Mouse (Mus musculus) erythroblast, embryonic 14.5 days (primary cell): Measurements from ENCODE around the gene Gigyf2. TPM values are rescaled to one million over a fixed set of nuclear protein-coding genes. Genes with fewer than 3 reads are reported as not detected.

Experiments
- H3K27me3 ChIP-seq: 2 replicates; pipeline ENCODE4 v1.6.1; 2012; ENCODE audit warnings: inconsistent platforms; ENCODE audit not compliant: control insufficient read depth
- H3K36me3 ChIP-seq: 2 replicates; pipeline ENCODE4 v1.6.1; 2012; ENCODE audit warnings: mild to moderate bottlenecking, inconsistent platforms; ENCODE audit not compliant: control insufficient read depth
- H3K4me1 ChIP-seq: 2 replicates; pipeline ENCODE4 v1.6.1; 2012; ENCODE audit warnings: inconsistent platforms; ENCODE audit not compliant: control insufficient read depth
- H3K4me3 ChIP-seq: replicated peaks from 2 replicates; pipeline ENCODE3; 2012; ENCODE audit warnings: moderate library complexity, mild to moderate bottlenecking, inconsistent platforms
- H3K9me3 ChIP-seq: 2 replicates; pipeline ENCODE4 v1.6.1; 2012; ENCODE audit warnings: low read length, inconsistent platforms, mixed read lengths; ENCODE audit not compliant: control insufficient read depth
- GATA1 ChIP-seq: IDR thresholded peaks from 2 replicates; pipeline ENCODE4 v1.6.1; 2012; ENCODE audit warnings: low read length, inconsistent platforms, mixed read lengths
- TAL1 ChIP-seq: IDR thresholded peaks from 3 replicates; pipeline ENCODE4 v1.6.1; 2012; ENCODE audit warnings: low read length, inconsistent platforms, mixed read lengths
- polyA plus RNA-seq: library from polyadenylated mRNA; stranded (reverse); fragments of >175 nt; gene quantifications from 2 replicates; pipeline ENCODE4 v1.2.3, GENCODE M21; 2012

The Gigyf2 gene
- polyA plus RNA-seq, 1 experiment = 1.5 TPM

DNA sequence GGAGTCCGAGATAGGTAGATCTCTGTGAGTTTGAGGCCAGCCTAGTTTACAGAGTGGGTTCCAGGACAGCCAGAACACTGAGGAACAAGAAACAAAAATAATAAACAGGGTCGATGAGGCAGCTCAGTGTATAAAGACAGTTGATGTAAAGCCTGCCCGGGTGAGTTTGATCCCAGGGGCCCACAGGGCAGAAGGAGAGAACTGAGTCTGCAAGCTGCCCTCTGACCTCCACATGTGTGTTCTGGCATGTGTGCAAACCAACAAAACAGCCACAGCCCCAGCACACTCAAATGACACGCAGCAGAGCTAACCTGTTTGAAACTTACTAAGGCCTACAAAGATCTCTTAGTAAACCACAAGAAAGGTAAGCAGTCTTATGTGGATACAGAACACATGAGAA is 31.8 kb upstream of the Gigyf2 start:
- Histone ChIP-seq H3K4me1 (no peaks in the 10 kb centered on the region), H3K9me3 (no peaks in the 10 kb centered on the region), H3K27me3 (no peaks in the 10 kb centered on the region), H3K36me3 (no peaks in the 10 kb centered on the region), H3K4me3 (no peak overlapping the region)
- TF ChIP-seq GATA1 = no peak
- no peak for TF ChIP-seq TAL1

GRCm38 (mm10) chr1:87297346-87297925 is 29.4 kb upstream of the Gigyf2 start:
- Histone ChIP-seq H3K9me3 (no peaks in the 10 kb centered on the region), H3K4me3 (no peak overlapping the region), H3K27me3 (no peaks in the 10 kb centered on the region), H3K36me3 (no peaks in the 10 kb centered on the region), H3K4me1 (no peaks in the 10 kb centered on the region)
- TF ChIP-seq GATA1 (no peak), TAL1 (no peak)

DNA sequence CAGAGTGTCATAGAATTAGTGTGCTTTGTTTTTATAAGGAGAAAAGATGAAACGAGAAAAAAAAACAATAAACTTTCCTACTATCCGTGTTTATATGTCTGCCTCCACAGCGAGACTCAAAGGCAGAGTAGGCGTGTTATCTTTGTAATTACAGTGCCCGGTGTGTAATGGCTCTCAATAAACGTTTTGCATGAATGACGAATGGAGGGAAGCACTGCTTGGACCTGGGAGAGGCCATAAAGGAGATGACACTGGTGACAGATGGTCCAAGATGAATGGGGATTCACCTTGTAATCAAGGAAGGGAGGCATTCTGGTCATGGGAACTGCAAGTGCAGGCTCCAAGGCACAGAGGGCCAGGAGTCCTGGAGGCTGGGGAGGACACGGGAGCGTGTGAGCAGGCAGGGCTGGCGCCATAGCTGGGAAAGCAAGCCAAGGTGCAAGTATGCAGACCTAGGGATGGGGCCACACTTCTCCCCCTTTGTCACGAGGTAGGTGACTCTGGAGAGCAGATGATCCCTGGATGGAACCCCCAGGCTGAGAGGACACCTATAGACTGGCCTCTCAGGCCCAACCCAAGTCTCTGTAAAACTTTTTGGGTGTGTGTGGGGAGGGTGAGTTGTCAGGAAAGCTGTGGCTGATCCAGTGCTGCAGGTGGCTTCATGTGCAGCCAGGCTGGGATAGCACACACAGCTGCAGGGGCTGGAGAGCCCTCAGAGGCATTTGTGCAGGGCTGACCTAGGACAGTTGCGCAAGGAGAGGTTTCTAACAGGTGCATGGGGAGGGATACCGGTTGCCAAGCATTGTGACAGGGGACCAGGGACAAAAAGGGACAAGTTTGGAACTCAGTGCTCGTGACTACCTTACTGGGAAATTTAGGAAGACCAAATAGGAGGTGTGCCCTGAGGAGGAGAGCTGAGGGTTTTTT is 26.2 kb upstream of the Gigyf2 start:
- Histone ChIP-seq H3K4me1 (no peaks in the 10 kb centered on the region), H3K9me3 (no peaks in the 10 kb centered on the region), H3K27me3 (no peaks in the 10 kb centered on the region), H3K4me3 (no peak overlapping the region), H3K36me3 (no peaks in the 10 kb centered on the region)
- TF ChIP-seq GATA1 (no peak), TAL1 (no peak)

DNA sequence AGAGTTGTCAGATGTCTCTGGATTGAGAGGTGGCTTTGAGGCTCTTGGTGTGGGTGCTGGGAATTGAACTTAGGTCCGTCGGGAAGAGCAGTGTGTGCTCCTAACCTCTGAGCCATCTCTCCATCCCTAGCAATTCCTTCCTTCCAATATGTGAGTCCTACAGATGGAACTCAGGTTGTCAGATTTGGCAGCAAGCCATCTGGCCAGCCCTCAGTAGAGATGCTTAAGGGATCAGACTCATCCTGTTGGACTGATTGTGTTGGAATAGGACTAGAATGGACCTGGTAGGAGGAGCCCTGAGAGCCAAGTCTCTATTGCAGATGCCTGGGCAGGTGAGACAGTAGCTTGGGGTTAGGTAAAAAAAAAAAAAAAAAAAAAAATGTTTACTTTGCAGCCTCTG is 24.8 kb upstream of the Gigyf2 start:
- Histone ChIP-seq H3K36me3 (no peaks in the 10 kb centered on the region), H3K9me3 (no peaks in the 10 kb centered on the region), H3K4me1 (no peaks in the 10 kb centered on the region), H3K4me3 (no peak overlapping the region), H3K27me3 (no peaks in the 10 kb centered on the region)
- TF ChIP-seq GATA1 (no peak), TAL1 (no peak)

DNA sequence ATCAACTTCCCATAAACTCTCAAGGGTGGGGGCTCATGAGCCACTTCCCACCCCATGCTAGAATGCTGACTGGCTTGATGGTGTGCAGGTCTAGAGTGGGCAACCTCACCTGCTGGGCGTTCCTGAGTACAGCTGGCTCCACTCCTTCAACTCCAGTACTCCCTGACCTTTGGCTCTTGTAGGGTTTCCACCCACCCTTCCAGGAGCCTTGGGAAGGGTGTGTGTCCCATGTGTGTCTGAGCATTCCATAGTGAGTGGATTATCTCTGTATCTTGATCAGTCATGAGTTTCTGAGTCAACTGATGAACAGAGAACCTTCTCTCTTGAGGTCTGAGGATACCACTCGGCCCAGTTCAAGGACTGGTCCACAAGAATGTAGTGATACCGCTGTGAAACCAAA is 17.8 kb upstream of the Gigyf2 start:
- no peaks in the 10 kb centered on the region for H3K36me3 ChIP-seq
- H3K27me3 ChIP-seq = 0 out of 2 replicates have a peak, but pooled peaks cover 3% of the 10 kb centered on the region
- TF ChIP-seq GATA1 = no peak
- TF ChIP-seq TAL1 = no peak

GRCm38 (mm10) chr1:87309621-87310020 is 17.2 kb upstream of the Gigyf2 start:
- Histone ChIP-seq H3K4me1 (no peaks in the 10 kb centered on the region), H3K9me3 (no peaks in the 10 kb centered on the region), H3K27me3 (0 out of 2 replicates have a peak, but pooled peaks cover 3% of the 10 kb centered on the region), H3K4me3 (no peak overlapping the region), H3K36me3 (no peaks in the 10 kb centered on the region)
- TF ChIP-seq GATA1 (no peak), TAL1 (no peak)

More for the DNA sequence above, 17.8 kb upstream of the Gigyf2 start:
- no peaks in the 10 kb centered on the region for H3K4me1 ChIP-seq
- no peaks in the 10 kb centered on the region for H3K9me3 ChIP-seq
- H3K4me3 ChIP-seq = no peak overlapping the region

- TF ChIP-seq TAL1 (no peak), GATA1 (no peak)
Observed at GRCm38 (mm10) chr1:87312681-87313080, 14.1 kb upstream of the Gigyf2 start.

GRCm38 (mm10) chr1:87313116-87313515 is 13.7 kb upstream of the Gigyf2 start:
- Histone ChIP-seq H3K9me3 (no peaks in the 10 kb centered on the region), H3K36me3 (no peaks in the 10 kb centered on the region), H3K4me1 (no peaks in the 10 kb centered on the region), H3K4me3 (no peak overlapping the region), H3K27me3 (0 out of 2 replicates have a peak, but pooled peaks cover 3% of the 10 kb centered on the region)
- no peak for TF ChIP-seq GATA1
- no peak for TF ChIP-seq TAL1

More at GRCm38 (mm10) chr1:87312681-87313080, 14.1 kb upstream of the Gigyf2 start:
- no peaks in the 10 kb centered on the region for H3K4me1 ChIP-seq
- no peak overlapping the region for H3K4me3 ChIP-seq
- no peaks in the 10 kb centered on the region for H3K36me3 ChIP-seq
- no peaks in the 10 kb centered on the region for H3K9me3 ChIP-seq
- H3K27me3 ChIP-seq = 0 out of 2 replicates have a peak, but pooled peaks cover 3% of the 10 kb centered on the region
